Mouse (Mus musculus) frontal cortex, postnatal 14 days (tissue): Measurements from ENCODE around the gene Cep78.

Source experiments
- DNase-seq, 2 experiments: peaks; one replicate each; pipeline ENCODE4 v3.0.0; 2022; ENCODE audit warnings: low spot score in 2 of 2

The Cep78 gene

GRCm38 (mm10) chr19:15908016-15908415, 76.8 kb downstream of the Cep78 start:
- DNase-seq = no peak
